Mouse (Mus musculus) thymus, postnatal 0 days (tissue): ENCODE data around the gene Hal. TPM values are rescaled to one million over a fixed set of nuclear protein-coding genes. Genes with fewer than 3 reads are reported as not detected.

ENCODE experiments used
- DNase-seq: peaks from one replicate; pipeline ENCODE4 v3.0.0-alpha.2; 2015; ENCODE audit warnings: low spot score
- polyA plus RNA-seq: library from polyadenylated mRNA; unstranded; fragments of >200 nt; fragmentation: Nextera tagmentation; extraction: Ambion mirVana; gene quantifications from 2 replicates; pipeline ENCODE4 v1.2.1, GENCODE M21; 2015

Gene Hal
- polyA plus RNA-seq: 4.2 and 5.5 TPM in 2 replicates

DNA sequence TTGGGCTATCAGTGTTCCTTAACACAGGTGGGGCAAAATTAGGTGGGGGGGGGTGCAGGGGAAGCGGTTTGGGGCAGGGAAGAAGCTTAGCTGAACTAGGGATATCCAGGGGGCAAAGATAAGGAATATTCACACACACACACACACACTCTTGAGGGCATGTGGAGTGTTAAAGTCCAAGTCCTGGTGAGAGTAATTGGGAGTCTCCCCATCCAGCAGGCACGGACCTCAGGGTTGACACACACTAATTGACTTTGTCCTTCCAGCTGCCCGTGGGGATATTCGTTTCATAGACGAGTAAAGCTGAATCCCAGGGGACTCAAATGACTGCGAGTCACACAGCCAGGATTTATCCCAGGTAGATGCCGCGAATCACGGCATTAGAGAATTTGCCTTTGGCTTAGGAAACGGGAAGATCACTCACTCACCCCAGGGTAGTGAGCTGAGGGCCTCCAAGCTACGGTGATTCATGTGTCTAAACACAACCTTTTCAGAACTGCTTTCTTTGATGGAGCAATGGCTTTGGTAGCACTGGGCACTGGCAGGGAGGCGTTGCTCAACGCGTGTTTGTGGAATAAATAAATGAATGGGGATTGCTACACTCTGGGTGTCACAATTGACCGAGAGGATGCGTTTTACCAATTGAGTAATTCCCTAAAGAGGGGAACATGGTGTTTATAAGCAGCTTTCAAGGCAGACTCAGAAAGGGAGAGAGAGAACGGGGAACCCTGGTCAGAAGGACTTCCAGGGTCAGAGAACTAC lies at the start of gene Hal:
TSS of gene Hal (plus strand) at position 703 of the 762 bp plus-strand sequence.
- DNase-seq: no peak

DNA sequence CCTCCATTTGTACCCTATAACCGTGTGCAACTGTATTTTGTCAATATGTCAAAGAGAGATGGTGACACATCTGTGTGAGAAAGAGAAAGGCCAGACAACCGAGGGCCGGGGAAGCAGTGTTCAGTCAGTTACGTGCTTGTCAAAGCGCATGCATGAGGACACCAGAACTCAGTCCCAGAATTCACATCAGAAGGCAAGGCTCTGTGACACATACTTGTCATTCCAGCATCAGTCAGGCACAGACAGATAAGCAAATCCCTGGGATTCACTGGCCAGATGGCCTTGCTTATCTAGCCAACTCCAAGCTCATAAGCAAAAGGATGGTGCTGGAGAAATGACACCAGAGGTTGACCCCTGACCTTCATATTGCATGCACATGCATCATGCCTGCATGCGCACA lies 47.1 kb upstream of the Hal start:
- no peak for DNase-seq

DNA sequence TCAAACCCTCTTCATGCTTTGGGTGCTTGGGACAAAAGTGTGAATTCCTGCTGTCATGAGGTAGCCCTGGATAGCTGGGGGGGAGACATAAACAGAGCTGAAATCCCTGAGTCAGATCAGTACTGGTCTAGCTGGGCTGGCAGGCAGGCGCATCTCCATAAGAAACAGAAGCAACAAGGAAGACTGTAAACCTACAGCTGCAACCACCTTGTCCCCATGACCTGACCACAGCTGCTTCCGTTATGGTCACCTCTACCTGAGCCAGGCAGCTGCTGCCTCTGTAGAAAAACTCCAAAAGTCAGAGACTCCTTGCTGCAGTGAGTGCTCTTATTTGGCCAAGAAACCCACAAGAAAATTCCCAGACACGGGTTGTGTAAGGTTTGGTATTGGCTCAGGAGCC lies 46.4 kb upstream of the Hal start:
- peak; percentile 51 for DNase-seq

GRCm38 (mm10) chr10:93444407-93444806 lies 44.2 kb upstream of the Hal start:
- DNase-seq: peak; percentile 27

- DNase-seq: no peak
These were observed 41.2 kb upstream of the Hal start for GRCm38 (mm10) chr10:93447398-93447797.

- no peak for DNase-seq
These were observed 33.9 kb upstream of the Hal start for GRCm38 (mm10) chr10:93454652-93455014.

DNA sequence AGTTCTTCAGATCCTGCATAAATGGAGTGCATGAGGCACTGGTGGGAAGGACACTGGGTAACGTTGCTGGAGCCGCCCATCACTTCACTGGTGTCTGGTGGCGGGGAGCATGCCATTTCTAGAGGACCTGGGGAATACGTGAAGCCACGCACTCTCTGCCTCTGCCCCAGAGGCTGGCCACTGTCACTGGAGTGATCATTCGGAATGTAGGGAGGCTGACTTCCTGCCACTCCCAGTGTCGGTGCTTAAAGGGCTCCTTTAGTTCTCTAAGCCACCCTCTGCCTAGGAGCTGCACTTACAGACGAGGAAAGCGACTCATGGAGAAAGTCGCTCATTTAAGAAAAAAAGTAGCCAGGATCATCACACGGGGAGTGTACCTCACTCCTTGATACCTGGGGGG lies 28.5 kb upstream of the Hal start:
- no peak for DNase-seq

DNA sequence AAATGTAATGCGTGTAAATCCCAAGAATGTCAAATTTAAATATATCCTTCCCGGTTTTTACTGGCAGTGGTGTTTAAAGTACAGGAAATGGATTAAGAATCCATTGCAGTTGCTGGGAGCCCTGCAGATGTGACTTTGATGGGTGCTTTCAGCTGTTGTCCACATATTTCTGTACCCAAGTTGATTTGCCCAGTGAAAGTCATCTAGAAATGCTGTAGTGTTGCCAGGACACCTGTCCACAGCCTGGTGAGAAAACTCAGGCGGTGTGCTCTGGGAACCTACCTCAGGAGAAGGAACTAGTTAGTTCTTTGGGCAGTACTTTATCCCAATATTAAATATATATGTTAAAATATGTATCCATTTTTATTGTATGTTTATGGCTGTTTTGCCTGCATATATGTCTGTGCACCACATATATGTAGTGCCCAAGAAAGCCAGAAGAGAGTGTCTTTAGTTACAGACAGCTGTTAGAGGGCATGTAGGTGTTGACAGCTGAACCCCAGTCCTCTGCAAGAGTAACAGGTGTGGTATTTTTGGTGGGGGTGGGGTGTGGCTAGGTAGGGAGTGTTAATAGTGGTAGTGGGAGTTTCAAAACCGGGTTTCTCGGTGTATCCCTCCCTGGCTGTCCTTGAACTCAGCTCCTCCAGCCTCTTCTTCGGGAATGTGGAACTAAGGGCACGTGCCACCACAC lies 25.7 kb upstream of the Hal start:
- DNase-seq: no peak

DNA sequence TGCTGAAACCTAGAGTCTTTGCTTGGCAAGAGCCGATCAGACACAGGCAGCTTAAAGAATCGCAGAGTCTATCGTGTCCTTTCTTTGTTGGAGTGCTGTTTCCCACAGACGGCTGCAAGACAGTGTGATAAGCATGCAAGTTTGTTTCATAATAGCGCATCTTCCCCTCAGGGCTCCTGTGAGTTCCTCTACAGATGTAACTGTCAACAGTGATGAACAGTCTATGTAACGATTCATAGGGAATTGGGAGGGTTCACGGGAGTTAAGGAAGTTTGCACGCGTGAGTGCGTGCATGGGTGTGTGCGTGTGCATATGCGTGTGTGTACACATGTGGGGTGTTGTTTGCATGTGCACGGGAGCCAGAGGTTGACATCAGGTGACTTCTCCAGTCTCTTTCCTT lies 25.0 kb upstream of the Hal start:
- no peak for DNase-seq

DNA sequence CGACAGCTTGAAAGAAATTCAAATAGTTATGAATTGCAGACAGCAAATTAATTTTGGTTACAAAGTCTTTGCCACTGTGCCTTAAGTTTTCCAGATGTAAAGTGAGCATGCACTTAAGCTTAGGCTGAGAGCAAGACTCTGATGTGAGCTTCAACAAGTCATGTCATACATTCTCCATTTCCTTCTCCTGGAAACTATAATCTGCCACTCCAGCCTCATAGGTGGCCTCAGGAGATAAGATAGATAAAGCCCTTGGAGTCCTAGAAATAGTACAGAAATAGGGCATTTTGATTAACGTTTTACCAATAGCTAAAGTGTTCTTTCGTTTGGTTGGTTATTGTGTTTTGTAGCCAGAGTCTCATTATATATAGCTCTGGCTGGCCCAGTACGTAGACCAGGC lies 21.3 kb upstream of the Hal start:
- no peak for DNase-seq

DNA sequence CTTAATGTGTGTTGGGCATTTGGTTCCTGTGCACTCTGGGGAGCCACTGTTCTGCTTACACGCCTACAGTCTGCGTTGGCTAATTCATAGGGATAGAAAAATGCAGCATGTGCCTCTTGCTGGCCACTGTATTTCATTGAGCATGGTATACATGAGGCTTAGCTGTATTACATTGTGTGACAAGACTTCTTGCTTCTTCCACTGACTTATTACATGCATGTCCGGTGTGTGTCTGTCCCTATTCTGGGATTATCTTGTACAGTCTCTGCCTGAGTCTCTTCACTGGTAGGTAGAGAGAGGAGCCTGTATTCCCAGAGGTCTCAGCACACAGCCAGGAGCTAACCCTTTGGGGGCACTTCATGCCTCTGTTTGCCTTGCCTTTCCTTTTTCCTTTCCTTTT lies 20.8 kb upstream of the Hal start:
- peak; percentile 58 for DNase-seq

- peak; percentile 90 for DNase-seq
These were observed 17.2 kb upstream of the Hal start for GRCm38 (mm10) chr10:93471415-93471814.

GRCm38 (mm10) chr10:93484511-93484910 lies 4.1 kb upstream of the Hal start:
- DNase-seq: no peak

DNA sequence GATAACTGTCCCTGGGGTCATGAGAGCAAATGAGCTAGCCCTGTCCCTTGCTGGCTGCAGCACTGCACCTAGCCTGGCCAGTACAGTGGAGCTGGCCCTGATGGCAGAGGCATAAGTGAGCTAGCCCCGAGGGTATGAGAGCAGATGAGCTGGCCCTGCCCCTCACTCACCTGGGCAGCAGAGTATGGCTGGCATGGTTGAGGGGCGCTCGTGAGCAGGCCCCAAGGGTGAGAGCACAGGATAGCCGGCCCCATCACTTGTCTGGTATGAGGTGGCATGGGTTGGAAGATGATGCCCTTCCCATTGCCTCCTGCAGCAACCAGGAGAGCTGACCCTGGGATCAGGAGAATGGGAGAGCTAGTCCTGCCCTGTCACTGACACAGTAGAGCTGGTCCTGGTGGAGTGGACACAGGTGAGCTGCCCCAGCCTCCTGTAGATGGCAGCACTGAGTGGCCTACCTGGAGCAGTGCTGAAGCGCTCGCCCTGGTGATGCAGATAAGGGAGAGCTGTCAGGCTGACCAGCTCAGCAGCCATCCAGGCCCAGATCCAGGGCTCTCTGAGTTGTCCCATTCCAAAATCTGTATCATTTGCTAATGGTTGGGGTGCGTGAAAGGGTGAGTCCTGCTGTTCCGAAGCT lies 3.4 kb upstream of the Hal start:
- peak; percentile 50 for DNase-seq

DNA sequence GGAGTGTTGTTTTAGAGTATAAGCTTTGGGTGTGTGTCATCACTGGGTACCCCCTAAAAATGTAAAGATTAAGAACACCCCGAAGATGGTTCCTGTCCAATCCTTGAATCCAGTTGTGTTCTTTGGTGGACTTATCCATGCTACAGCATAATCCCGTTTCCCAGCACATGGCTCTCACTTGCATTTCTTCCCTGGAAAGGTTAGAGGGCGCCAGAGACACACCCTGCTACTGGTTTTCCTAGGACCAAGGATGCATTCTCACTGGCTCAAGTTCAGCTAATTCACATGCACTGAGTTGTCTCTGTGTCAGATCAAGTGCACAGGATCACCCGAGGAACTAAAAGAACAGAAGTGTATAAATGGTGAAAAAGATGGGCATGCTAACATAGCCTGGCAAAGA lies 1.9 kb upstream of the Hal start:
- peak; percentile 22 for DNase-seq

DNA sequence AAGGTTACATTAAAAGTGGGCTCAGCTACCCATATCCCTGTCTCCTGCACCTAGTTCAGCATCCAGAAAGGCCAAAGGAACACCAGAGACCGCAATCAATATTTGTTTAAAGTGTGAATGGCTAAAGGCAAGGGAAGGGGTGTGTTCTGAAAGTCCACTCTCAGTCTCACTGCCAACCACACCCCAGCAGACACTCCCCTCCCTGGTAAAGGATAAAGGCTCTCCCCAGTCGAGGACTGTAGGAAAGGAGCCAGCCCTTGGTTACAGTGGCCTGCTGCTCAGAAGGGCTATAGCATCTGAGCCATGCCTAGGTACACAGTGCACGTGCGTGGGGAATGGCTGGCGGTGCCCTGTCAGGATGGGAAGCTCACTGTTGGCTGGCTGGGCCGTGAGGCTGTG lies 259 bp downstream of the Hal start:
- DNase-seq: no peak

GRCm38 (mm10) chr10:93490451-93490850 lies 1.9 kb downstream of the Hal start:
- DNase-seq: no peak

GRCm38 (mm10) chr10:93500864-93501263 lies 12.3 kb downstream of the Hal start:
- DNase-seq: peak; percentile 10

- DNase-seq: no peak
These were observed 12.8 kb downstream of the Hal start for GRCm38 (mm10) chr10:93501346-93501745.

- no peak for DNase-seq
These were observed 19.9 kb downstream of the Hal start for GRCm38 (mm10) chr10:93508383-93508970.

DNA sequence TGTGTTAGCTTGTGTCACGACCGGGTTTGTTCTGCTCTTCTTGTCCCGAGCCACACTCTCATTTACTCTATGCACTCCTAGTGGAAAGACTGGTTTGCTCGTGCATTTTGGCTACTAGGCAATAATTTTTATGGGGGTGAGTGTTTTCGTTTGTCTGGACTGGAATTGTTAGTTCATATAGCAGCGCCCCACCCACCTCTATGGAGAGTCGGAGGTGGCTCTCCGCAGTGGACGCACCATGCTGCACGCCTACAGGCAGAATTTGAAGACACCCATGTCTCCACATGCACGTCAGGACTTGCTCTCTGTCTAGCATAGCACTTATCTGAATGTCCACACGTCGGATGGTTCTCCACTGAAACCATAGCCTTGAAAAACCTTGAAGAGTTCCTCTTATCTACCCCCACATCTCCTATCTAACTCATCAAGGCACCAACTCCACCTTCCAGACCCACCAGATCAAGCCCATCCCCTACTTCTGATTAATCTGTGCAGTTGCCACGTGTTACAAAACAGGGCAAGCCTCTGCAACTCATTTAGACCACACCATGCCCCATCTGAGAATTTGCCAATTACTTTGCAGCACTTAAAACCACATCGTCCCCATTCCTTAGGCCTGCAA lies 21.1 kb downstream of the Hal start:
- no peak for DNase-seq

DNA sequence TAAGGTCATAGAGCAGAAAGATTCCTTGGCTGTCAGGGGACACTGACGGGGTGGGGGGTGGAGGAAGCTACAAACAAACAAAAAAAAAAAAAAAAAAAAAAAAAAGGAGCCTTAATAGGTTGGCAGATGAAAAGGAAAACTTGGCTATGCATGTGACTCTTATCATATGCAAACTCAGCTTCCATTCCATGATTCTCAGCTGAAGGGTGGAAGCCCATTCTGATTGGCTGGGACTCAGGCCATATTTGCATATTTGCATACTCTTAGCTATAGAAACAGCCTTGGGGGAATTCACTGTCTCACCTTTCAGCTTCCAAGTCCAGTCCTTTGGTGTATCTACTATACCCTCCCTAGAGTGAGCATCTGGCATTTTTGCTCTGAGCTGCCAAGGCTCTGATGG lies 26.9 kb downstream of the Hal start:
- peak; percentile 52 for DNase-seq
